Mouse (Mus musculus) ovary, adult 18-20 months (tissue): Measurements from ENCODE around the gene Ints6l.
"Not testable (repeated sequence)": the region's sequence is repeated elsewhere in the genome, so short reads cannot be mapped to it uniquely, and the experiment has no call there.

Experiments used
- DNase-seq: peaks from one replicate; pipeline ENCODE4 v3.0.0; 2022; ENCODE audit warnings: low spot score, mixed read lengths

Ints6l gene

DNA sequence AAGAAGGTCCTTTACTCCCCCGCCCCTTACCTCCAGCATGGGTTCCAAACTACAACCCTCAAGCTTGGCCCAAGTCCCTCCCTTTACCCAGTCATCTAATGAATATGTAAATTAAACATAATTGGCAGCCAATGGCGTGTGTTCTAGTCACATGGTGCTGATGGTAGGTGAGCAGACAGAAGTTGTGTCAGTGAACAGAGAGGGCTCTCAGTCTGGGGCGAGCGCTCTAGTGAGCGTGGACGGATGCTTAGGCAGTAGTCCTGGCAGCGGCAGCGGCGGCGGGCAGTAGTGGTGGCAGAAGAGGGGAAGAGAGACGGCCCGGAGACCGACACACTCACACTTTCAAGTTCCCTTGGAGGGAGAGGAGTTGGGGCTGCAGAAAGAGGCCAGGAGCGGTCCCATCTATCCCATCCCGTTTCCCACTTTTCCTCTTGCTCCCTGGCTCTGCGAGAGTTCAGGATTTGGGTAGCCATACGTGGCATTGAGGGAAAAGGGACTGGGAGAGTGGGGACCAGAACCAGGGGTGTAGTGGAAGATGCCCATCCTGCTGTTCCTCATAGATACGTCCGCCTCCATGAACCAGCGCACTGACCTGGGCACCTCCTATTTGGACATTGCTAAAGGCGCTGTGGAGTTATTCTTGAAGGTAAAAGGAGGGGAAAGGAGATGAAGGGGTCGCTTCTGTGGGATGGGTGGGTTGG is at the start of gene Ints6l:
Ints6l (plus strand) TSS at position 187 of the 701 bp plus-strand sequence.
- DNase-seq, result peak; percentile 72

DNA sequence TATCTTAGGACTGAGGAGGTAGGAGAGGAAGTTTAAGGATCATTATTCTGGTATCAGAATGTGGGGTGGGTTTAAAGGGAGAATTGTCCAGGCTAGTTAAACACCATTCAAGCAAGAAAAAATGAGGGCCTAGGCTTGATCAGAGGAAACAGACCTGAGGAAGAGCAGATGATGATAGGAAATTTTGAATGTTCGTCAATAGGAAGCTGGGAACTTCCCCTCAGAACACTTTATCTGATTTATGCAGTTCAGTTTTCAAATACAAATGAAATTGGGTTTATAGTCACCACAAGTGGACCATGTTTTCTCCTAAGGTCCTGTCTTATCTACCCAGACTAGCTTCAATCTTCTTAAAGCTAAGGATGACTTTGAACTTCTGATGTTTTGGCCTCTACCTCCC is 49.2 kb upstream of the Ints6l start:
- no peak for DNase-seq

- no peak for DNase-seq
These were observed 48.5 kb upstream of the Ints6l start for GRCm38 (mm10) chrX:56406128-56406527.

- DNase-seq, result no peak
These were observed 38.4 kb upstream of the Ints6l start for GRCm38 (mm10) chrX:56416277-56416676.

DNA sequence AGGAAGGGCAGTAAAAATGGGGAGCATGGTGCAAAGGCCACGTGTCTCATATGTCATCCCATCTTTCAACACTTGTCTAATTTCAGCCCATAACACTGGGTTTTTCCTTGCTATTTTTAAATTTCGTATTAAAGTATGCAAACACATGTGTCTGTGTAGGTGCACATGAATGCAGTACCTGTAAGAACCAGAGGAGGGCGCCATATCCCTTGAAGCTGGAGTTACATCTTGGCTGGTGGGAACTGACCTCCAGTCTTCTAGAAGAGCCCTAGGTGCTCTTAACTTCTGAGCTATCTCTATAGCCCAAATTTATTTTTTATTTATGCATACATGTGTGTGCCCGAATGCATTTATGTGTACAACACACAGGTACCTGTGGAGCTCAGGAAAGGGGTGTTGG is 37.1 kb upstream of the Ints6l start:
- no peak for DNase-seq

- no peak for DNase-seq
These were observed 24.1 kb upstream of the Ints6l start for GRCm38 (mm10) chrX:56430601-56431000.

DNA sequence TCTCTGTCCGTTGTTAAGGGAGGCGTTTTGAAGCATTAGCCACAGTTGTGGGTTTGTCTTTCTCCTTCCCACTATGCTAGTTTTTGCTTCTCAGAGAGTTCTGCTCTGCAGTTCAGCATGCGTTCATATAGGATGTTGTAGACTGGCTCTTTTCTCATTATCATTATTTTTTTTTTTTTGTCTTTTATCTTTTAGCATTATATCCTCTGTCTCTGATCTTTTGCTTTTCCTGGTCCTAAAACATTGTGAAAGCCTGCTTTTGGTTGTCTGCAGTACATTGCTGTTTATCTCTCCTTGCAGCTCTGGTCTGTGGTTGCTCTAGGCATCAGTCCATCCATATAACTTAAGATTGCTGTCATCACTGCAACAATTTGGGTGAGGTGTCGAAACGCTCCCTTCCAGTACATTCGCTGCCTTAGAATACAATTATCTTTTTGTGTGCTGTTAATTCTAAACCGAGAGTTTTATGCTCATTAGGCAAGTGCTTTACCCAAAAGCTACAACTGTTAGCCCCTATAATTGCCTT is 18.8 kb upstream of the Ints6l start:
- DNase-seq, result no peak

- no peak for DNase-seq
These were observed 7.9 kb upstream of the Ints6l start for GRCm38 (mm10) chrX:56446487-56447428.

- DNase-seq, result no peak
These were observed 7.1 kb upstream of the Ints6l start, which contains the start of gene Gm2174 for GRCm38 (mm10) chrX:56447524-56448015. Gm2174 (plus strand) TSS chrX:56447965.

DNA sequence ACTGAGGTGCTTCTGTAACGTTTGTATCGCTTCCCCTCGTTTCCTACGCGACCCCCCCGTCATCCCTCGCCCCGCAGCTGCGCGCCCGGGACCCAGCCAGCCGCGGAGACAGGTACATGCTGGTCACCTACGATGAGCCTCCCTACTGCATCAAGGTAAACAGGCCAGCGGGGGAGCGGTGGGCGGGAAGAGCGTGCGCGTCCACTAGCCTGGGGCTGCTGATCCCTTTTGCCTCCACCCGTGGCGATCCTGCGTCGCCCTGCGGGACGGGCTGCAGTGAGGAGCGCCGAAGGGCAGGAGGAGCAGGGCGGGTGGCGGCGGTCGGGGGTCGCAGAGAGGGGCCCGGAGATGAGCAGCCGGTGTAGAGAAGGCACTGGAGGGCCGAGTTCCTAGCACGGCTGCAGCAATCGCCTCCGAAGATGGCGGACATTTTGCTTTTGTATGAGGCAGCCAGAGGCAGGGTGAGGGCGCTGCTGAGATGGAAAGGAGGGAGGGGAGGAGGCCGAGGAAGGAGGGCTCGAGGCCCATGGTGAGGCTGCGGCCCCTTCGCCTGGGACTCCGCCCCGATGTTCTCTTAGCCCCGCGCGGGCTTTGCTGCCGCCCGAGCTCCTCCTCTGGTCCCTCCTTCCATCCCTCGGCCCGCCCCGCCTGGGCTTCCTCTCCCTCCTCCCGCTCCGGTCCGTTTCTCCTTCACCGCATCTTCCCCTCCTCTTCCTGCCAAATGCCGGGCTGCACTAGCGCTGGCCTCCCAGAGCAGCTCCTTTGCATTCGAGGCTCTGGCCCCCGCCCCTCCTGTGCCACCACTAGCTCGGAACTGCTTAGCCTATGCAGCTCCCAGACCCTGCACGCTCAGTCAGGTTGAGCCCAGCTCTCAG is 952 bp downstream of the Ints6l start:
- DNase-seq, result peak; percentile 90

DNA sequence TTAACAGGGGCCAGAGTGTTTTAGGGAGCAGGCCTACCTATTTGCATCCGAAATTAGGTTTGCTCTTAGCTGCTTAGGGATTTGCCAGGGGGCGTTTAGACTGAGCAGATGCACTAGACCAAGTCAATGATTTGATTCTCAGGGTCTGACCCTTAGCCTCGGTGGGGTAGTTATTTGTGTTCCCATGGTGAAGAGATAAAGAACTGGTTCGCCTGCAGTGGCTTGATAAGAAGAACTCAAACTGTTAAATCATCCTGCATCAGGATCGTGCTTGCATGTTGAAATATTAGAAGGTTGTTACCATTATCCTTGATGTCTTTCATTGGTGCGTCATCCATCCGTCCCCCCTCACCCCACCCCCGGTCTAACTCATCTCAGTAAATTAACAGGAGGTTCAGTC is 1.7 kb downstream of the Ints6l start:
- peak; percentile 5 for DNase-seq

- DNase-seq, result no peak
These were observed 7.6 kb downstream of the Ints6l start for GRCm38 (mm10) chrX:56462020-56462933.

GRCm38 (mm10) chrX:56464906-56465305 is 10.2 kb downstream of the Ints6l start:
- no peak for DNase-seq

DNA sequence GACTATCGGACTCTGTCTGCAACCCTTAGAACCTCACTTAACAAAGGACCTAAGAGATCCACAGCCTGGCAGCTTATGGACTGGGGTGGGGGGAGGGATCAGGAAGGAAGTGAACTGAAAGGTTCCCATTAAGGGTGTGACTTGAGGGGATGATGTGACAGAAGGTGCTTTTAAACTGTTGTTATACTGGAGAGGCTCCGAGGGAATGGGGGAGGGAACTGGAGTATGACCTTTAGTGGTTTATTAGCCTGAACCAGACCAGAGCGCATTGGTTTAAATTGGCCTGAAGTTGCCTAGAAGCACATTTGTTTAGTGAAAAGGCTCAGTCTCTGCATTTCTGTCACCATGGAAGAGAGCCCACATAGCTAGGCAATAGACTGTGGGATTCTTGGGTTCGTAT is 13.0 kb downstream of the Ints6l start:
- DNase-seq, result no peak

DNA sequence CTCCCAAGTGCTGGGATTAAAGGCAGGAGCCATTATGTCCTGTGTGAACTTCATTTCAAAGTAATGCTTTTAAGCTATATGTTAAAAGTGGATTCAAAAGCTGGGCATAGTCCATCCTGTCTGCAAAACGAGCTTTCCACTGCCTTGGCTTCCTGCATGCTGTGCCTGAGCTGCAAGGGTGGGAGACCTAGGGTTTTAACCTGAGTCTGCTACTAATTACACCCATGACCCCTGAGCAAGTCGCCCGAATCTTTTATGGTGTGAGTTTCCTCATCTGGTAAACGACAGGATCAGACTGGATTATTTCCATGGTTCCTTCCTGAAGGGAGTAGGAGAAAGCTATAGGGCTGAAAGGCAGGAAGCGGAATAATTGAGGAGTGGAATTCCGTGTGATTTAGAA is 13.8 kb downstream of the Ints6l start:
- DNase-seq, result no peak

- no peak for DNase-seq
These were observed 19.4 kb downstream of the Ints6l start for GRCm38 (mm10) chrX:56474035-56474434.

DNA sequence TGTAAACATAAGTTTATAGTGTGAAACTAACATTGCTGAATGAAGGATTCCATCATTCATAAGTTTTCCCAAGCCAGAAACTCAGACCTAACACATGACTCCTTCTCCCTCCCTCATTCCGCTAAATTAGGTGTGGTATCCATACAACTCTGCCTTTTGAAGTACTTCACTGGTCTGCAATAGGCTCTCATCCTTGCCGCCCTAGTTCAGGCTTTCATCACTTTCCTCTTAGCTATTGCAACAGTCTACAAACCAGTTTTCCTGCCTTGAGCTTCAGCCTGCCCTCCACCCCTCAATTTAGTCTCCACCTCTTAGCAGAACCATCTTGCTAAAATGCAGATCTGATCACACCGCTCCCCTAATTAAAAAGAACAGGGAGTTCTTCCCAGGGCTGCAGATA is 22.9 kb downstream of the Ints6l start:
- DNase-seq, result no peak

DNA sequence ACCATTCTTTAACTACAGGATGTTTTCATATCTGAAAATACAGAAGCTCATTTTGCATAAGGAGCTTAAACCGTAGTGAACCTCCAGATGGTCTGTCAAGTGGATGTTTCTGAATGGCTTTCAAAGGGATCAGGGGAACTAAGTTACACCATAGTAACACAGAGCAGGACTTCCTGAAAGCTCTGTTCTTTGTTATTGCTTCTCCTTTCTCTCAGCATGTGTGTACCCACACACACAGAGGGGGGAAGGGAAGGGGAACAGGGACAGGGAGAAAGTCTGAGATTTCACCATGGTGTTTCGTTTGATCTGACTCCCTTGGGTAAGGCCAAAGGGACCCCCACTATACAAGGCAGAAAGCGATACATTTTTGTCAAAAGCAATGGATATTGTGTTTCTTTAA is 27.2 kb downstream of the Ints6l start:
- DNase-seq, result no peak

- DNase-seq, result no peak
These were observed 35.1 kb downstream of the Ints6l start for GRCm38 (mm10) chrX:56489758-56490157.

- no peak for DNase-seq
These were observed 42.6 kb downstream of the Ints6l start for GRCm38 (mm10) chrX:56497241-56497640.

GRCm38 (mm10) chrX:56524442-56524841 is 69.8 kb downstream of the Ints6l start, which contains the start of gene Gm10477:
Gm10477 (plus strand) TSS chrX:56524742.
- DNase-seq, result not testable (repeated sequence)
